Mouse (Mus musculus) neutrophil, adult 5-6 weeks (primary cell): ENCODE results near the gene Ccp110. TPM values are rescaled to one million over a fixed set of nuclear protein-coding genes. Genes with fewer than 3 reads are reported as not detected.

ENCODE experiments used
- ATAC-seq: fragments of 151-379, 151-347 bp; 2 replicates; pipeline ENCODE4 v1.8.0; 2017; ENCODE audit warnings: mild to moderate bottlenecking, moderate TSS enrichment; ENCODE audit not compliant: insufficient number of reproducible peaks, poor library complexity, low FRiP score, severe bottlenecking; ENCODE audit errors: extremely low read depth
- total RNA-seq: library from RNA; stranded (forward); fragments of 200-1000 nt; gene quantifications from 2 replicates; pipeline ENCODE4 v1.2.3, GENCODE M21; 2017

Gene Ccp110
- 14.1 and 15.5 TPM in 2 replicates for total RNA-seq

- peak; percentile 100 for ATAC-seq
Measured at GRCm38 (mm10) chr7:118712228-118713173, at the start of gene Ccp110. Gene Ccp110 (plus strand): TSS chr7:118712552.

- no peak for ATAC-seq
Measured at GRCm38 (mm10) chr7:118667773-118668172, 44.6 kb upstream of the Ccp110 start.

DNA sequence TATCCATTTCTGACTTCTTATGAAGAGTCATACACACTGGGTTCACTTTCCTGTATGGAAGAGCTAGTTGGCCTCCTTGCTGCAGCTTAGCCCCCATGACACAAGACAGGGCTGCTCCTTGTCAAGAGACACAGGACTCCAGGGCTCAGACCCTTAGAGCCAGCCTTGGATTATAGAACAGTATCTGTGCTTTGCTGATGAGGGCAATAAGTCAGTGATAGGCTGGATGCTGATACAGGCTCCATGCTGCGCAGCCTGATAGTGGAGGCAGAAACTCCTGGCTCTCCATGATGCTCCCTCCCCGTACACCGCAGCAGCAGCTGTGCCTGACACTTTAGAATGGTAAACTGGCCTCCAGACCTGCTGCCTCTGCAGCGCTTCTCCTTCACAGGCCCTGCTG is 42.2 kb upstream of the Ccp110 start:
- ATAC-seq, result no peak

DNA sequence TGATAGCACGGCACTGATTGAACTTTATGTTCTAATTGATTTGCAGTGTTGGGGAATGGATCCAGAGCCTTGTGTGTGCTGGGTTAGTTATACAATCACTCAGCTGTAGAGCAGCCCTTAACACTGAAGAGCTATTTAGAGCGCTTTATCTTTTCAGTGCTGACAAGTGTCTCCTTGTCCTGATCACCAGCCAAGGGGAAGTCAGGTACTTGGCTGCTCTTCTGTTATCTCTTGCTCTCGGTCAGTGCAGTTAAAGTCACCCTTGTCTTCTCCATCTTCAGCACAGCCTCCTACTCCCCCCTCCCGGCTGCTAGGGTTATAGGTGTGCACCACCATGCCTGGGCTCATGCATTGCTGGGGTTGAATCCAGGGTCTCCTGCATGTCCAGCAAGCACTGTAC is 35.5 kb upstream of the Ccp110 start:
- no peak for ATAC-seq

DNA sequence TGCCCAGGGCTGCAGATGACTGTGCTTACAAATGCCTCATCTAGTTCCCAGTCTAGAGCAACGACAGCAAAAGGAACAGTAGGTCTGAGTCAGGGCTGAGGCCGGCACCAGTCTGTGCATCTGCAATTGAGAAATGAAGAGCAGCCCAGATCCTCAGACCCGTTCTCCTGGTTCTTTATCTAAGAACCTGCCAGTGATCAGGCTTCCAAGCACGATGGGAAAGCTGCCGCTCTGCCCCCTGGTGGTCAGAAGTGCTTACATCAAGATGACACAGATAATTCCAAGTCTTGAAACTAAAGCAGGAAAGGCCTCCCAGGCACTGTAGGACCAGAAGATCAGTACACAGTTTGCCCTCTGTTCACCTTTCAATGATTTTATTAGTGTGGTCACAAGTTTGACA is 24.2 kb upstream of the Ccp110 start:
- peak; percentile 61; the same call in 1 of the 2 replicates for ATAC-seq

DNA sequence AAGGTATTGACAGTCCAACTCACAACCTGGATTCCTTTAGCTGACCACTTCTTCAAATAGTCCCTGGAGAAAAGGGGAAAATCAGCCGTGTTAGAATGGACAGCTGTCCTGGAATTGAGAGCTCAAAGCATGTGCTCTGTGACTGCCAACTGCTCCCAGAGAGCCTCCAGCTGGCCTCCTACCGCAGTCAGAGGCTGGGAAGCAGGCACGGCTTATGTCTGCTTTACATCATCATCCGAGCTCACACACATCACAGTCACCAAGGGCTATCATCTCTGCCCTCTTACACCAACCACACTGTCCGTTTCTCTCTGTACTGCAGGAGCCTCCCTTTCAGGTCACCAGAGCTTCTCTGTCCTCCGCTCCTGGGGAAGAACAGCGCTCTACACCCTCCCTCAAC is 23.3 kb upstream of the Ccp110 start:
- no peak for ATAC-seq

- no peak for ATAC-seq
Measured at GRCm38 (mm10) chr7:118691287-118691686, 21.1 kb upstream of the Ccp110 start.

GRCm38 (mm10) chr7:118696146-118696545 is 16.2 kb upstream of the Ccp110 start:
- ATAC-seq, result no peak

GRCm38 (mm10) chr7:118697168-118697567 is 15.2 kb upstream of the Ccp110 start:
- ATAC-seq, result no peak

- ATAC-seq, result no peak
Measured at GRCm38 (mm10) chr7:118698882-118699281, 13.5 kb upstream of the Ccp110 start.

DNA sequence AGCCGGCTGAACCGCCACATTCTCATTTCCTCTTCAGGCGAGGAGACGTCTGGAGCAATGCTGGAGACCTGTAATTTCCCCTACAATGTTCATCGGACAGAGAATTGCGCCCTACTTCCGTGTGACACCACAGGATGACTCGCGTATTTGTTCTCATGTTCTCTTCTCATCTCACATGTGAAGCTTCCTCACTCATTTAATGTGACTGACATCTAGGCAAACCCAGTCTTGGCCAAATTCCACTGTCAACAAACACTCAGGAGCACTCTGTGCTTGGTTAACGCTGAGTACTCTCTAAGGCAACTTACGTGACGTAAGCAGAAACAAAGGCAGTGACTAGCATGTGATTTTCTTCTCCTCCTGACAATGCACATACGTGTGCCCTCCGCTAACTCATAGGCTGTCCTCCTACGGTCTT is 9.2 kb upstream of the Ccp110 start:
- ATAC-seq, result peak; percentile 59

DNA sequence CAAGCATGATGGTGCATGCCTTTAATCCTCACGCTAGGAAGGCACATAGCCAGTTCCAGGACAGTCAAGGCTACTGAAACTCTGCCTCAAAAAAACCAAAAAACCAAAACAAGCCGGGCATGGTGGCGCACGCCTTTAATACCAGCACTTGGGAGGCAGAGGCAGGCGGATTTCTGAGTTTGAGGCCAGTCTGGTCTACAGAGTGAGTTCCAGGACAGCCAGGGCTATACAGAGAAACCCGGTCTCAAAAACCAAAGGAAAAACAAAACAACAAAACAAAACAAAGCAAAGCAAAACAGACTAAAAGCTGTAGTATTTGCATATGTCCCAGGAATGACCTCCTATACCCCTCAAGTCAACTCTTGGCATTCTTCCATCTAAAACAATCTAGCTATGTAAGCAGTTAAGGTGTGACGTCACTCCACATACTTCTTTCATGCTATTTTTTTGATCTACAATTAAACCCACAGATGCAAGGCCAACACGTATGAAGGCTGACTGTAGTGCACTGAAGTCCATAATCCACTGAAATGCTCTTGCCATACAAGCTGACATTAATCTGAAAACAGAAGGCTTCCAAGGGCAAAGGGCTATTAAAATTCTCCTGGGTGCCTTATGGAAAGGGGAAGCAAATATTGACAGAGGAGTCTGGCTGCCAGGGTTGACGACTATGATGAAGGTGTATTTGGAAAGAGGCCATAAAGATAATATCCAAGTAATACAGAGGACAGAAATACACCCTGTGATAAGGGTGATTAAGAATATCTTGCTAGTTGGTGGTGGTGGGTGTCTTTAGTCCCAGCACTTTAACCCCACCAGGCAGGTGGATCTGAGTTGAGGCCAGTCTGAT is 8.1 kb upstream of the Ccp110 start:
- ATAC-seq, result no peak

DNA sequence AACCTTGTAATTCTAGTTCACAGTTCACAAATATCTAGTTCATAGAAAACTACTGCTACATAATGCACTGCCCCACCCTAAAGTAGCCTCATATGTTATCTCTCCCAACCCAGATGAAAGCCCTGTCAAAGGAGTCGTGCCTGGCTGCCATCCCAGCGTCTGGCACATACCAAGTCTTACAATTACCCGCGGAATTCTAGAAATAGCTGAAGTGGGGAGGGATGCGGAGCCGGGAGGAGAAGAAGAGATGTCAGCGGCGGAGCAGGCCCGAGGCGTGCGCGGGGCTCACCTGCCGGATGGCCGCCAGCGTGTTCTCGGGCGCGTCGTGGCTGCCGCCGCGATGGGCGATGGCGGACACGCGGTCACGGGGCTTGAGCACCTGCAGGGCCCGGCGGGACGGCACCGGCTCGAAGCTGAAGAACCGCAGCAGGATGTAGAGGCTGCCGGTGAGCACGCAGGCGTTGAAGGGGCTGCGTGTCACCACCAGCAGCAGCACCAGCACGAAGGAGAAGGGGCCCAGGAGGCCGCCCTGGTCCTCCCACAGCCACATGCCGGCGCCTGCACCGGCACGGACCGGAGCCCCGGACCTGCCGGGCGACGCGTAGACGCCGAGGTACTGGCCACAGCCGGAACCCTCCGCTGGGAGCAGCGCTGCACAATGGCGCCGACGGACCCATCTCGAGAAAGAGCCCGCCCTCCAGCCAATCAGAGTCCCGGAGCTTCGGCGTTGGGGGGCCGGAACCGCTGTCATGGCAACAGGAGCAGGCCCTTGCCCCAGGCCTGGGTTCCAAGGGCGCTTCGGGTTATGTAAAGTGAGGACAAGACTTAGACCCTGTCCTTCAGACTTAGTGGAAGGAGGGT is 7.0 kb upstream of the Ccp110 start, which contains the start of gene Gde1:
Gene Gde1, minus strand, starts transcription at position 678 of the 861 bp plus-strand sequence.
- peak; percentile 90 for ATAC-seq

DNA sequence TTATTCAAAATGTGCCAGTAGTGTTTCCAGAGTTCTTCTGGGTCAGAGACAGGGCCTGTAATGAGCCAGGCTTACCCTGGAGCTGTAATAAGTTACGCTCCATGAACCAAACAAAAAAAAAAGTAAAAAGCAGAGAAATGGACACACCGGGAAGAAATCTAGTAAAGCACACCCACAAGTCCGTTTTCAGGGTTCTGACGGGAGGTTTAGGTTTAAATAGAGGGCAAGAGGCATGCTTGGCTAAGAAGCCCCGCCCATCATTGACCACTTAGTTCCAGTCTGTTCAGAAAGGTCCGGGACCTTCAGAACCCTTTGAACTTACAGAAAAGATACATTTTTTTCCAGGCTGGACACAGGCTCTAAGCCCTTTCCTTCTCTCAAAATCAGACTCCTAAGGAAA is 6.3 kb upstream of the Ccp110 start:
- no peak for ATAC-seq

- ATAC-seq, result no peak
Measured at GRCm38 (mm10) chr7:118706488-118706887, 5.9 kb upstream of the Ccp110 start.

DNA sequence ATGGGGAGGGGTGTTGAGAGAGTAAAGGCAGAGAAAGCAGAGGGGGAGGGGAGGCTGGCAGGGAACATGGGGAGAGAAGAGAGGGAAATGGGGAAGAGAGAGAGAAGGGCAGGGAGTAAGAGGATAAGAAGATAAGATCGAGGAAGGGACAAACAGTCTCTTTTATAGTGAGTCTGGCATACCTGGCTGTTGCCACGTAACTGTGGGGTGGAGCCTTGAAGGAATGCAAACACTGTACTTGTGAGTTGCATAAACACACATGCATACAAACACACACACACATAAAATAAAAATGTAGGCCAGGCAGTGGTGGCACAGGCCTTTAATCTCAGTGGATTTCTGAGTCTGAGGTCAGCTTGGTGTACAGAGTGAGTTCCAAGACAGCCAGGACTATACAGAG is 5.1 kb upstream of the Ccp110 start:
- ATAC-seq, result no peak

GRCm38 (mm10) chr7:118708002-118708401 is 4.3 kb upstream of the Ccp110 start:
- ATAC-seq, result no peak

DNA sequence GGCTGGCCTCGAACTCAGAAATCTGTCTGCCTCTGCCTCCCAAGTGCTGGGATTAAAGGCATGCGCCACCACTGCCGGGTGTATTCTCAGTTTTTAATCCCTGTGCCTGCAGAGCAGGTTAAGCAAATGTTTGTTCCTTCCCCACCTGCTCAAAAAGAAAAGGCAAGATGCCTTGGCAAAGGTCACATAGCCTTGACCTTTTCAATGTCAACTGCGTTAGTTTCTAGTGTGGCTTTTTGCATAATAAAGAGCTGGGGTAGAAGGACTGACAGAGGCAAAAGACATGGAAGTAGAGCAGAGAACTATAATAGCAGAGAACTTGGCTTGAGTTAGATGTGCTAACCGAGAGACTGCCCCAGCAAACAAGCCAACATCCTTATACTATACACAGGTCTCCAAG is 1.6 kb upstream of the Ccp110 start:
- no peak for ATAC-seq

DNA sequence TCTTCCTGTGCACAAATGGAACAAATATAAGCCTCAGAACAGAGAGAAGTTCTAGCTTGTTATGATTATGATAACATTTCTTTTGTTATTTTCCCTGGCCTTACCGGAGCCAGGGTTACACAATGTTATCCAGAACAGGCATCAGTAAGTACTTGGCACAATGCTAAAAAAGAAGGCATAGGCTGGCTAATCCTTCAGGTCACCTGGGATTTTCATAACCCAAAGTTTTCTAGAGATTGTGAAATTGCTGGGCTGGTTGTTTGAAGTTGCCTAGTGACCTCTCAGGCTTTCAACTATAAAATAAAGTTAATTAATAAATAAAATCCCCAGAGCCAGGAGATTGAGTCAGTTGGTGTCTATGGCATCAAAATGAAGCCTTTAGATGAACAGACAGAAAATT is 2.5 kb downstream of the Ccp110 start:
- no peak for ATAC-seq
